Mouse (Mus musculus): ENCODE data around the gene Spats2.

Gene Spats2

GRCm38 (mm10) chr15:99098493-99098861 is 27.2 kb upstream of the Spats2 start:
- no peak for DNase-seq

GRCm38 (mm10) chr15:99099139-99099556 is 26.6 kb upstream of the Spats2 start:
- DNase-seq = peak; percentile 74

GRCm38 (mm10) chr15:99099984-99100383 is 25.7 kb upstream of the Spats2 start:
- DNase-seq = no peak

GRCm38 (mm10) chr15:99105238-99105637 is 20.5 kb upstream of the Spats2 start:
- no peak for DNase-seq

- DNase-seq = no peak
These were observed 17.9 kb upstream of the Spats2 start for GRCm38 (mm10) chr15:99107866-99108265.

- no peak for DNase-seq
These were observed 14.6 kb upstream of the Spats2 start for GRCm38 (mm10) chr15:99111139-99111538.

- DNase-seq = no peak
These were observed 13.9 kb upstream of the Spats2 start for GRCm38 (mm10) chr15:99111809-99112208.

- DNase-seq = no peak
These were observed 12.8 kb upstream of the Spats2 start for GRCm38 (mm10) chr15:99112843-99113395.

- DNase-seq = no peak
These were observed 12.2 kb upstream of the Spats2 start for GRCm38 (mm10) chr15:99113396-99113975.

GRCm38 (mm10) chr15:99114312-99115064 is 11.2 kb upstream of the Spats2 start:
- no peak for DNase-seq

GRCm38 (mm10) chr15:99115065-99115423 is 10.7 kb upstream of the Spats2 start:
- DNase-seq = no peak

- DNase-seq = no peak
These were observed 9.2 kb upstream of the Spats2 start for GRCm38 (mm10) chr15:99116539-99116938.

- DNase-seq = no peak
These were observed 4.9 kb upstream of the Spats2 start for GRCm38 (mm10) chr15:99120814-99121213.

GRCm38 (mm10) chr15:99122642-99123041 is 3.1 kb upstream of the Spats2 start:
- DNase-seq = no peak

GRCm38 (mm10) chr15:99126081-99126815 is 532 bp downstream of the Spats2 start:
- DNase-seq = peak; percentile 93

- DNase-seq = no peak
These were observed 1.2 kb downstream of the Spats2 start for GRCm38 (mm10) chr15:99126816-99127365.

- no peak for DNase-seq
These were observed 2.3 kb downstream of the Spats2 start for GRCm38 (mm10) chr15:99127851-99128522.

GRCm38 (mm10) chr15:99129441-99129840 is 3.7 kb downstream of the Spats2 start:
- DNase-seq = no peak

GRCm38 (mm10) chr15:99129956-99130910 is 4.5 kb downstream of the Spats2 start:
- no peak for DNase-seq

GRCm38 (mm10) chr15:99138389-99138788 is 12.7 kb downstream of the Spats2 start:
- DNase-seq = no peak

GRCm38 (mm10) chr15:99139669-99140068 is 14.0 kb downstream of the Spats2 start:
- peak; percentile 58 for DNase-seq

- DNase-seq = peak; percentile 0
These were observed 24.8 kb downstream of the Spats2 start for GRCm38 (mm10) chr15:99150516-99150915.
